In genomic region chr10:81321436-81321835, GRCm38 (mm10) we compare ENCODE assay signal across 8 mouse cellular contexts. TPM values are rescaled to one million over a fixed set of nuclear protein-coding genes. Genes with fewer than 3 reads are reported as not detected.
DNase-seq lines count a peak whose midpoint lies in the region; ATAC-seq and TF ChIP-seq lines count a peak whose summit lies in the region.

No protein-coding gene starts in this region.

- peak overlapping the region; percentile 71 for H3K4me3 ChIP-seq in lung, adult 2 months (replicated peaks; ENCODE audit: extremely low read depth, low read depth, low read length)
- H3K4me3 ChIP-seq in embryonic facial prominence, embryonic 10.5 days = peak overlapping the region; percentile 87
- peak overlapping the region; percentile 97 for H3K4me3 ChIP-seq in intestine, embryonic 14.5 days (ENCODE audit: low read depth, low read length)
- peak overlapping the region; percentile 92 for H3K4me3 ChIP-seq in neural tube, embryonic 12.5 days

- no peak for DNase-seq in lung, adult 2 months
- DNase-seq in lung, postnatal 36 days = no peak
- no peak for DNase-seq in embryonic facial prominence, embryonic 10.5 days (ENCODE audit: low spot score)
- no peak for DNase-seq in intestine, embryonic 14.5 days (ENCODE audit: low spot score)
- DNase-seq in cerebellum, postnatal 4 days (ENCODE audit: low spot score in 2 of 2) = no peak
- no peak for DNase-seq in kidney, postnatal 4 days

- H3K27ac ChIP-seq in embryonic facial prominence, embryonic 10.5 days (replicated peaks) = peak overlapping the region; percentile 95
- H3K27ac ChIP-seq in intestine, embryonic 14.5 days (ENCODE audit: low read depth) = peak overlapping the region; percentile 88
- H3K27ac ChIP-seq in neural tube, embryonic 12.5 days = peak overlapping the region; percentile 80

- TF ChIP-seq CTCF in lung, adult 2 months (IDR thresholded peaks at IDR 0.05; ENCODE audit: insufficient read depth, low read length) = no peak

- ATAC-seq in intestine, embryonic 14.5 days (replicated peaks; ENCODE audit: low FRiP score, low TSS enrichment, low read depth) = peak; percentile 0; the same call in 1 of the 2 replicates
- peak; percentile 1; the same call in 1 of the 2 replicates for ATAC-seq in neural tube, embryonic 12.5 days (ENCODE audit: low FRiP score, low read depth)
- ATAC-seq in inflammation-experienced regulatory T-cells, adult 6 months = no peak

- H3K4me1 ChIP-seq in lung, adult 2 months (ENCODE audit: control insufficient read depth, insufficient read depth, low read length) = peaks cover 8% of the 10 kb centered on the region; the same call in 1 of the 2 replicates
- H3K4me1 ChIP-seq in embryonic facial prominence, embryonic 10.5 days = peaks cover 47% of the 10 kb centered on the region
- H3K4me1 ChIP-seq in intestine, embryonic 14.5 days (replicated peaks; ENCODE audit: control insufficient read depth, insufficient read depth, low read length) = peaks cover 29% of the 10 kb centered on the region
- H3K4me1 ChIP-seq in neural tube, embryonic 12.5 days = peaks cover 34% of the 10 kb centered on the region

- peak overlapping the region; percentile 89 for H3K9ac ChIP-seq in intestine, embryonic 14.5 days (ENCODE audit: low read length)
- H3K9ac ChIP-seq in neural tube, embryonic 12.5 days = peak overlapping the region; percentile 83

- TF ChIP-seq POLR2A in lung, adult 2 months (IDR thresholded peaks at IDR 0.05; ENCODE audit: borderline replicate concordance, extremely low read depth, low read depth, low read length) = no peak

- 2% methylated on average over 20 of the region's 20 CpGs for WGBS in lung, adult 2 months
- 3% methylated on average over 20 of the region's 20 CpGs for WGBS in embryonic facial prominence, embryonic 10.5 days
- 3% methylated on average over 20 of the region's 20 CpGs for WGBS in intestine, embryonic 14.5 days
- 3% methylated on average over 20 of the region's 20 CpGs for WGBS in neural tube, embryonic 12.5 days

- peak overlapping the region; percentile 94 for H3K4me2 ChIP-seq in intestine, embryonic 14.5 days (ENCODE audit: low read length)
- peak overlapping the region; percentile 76 for H3K4me2 ChIP-seq in neural tube, embryonic 12.5 days (replicated peaks)

- no peaks in the 10 kb centered on the region for H3K9me3 ChIP-seq in embryonic facial prominence, embryonic 10.5 days
- no peaks in the 10 kb centered on the region for H3K9me3 ChIP-seq in intestine, embryonic 14.5 days (ENCODE audit: control insufficient read depth, low read length)
- H3K9me3 ChIP-seq in neural tube, embryonic 12.5 days = no peaks in the 10 kb centered on the region

- H3K27me3 ChIP-seq in embryonic facial prominence, embryonic 10.5 days (replicated peaks; ENCODE audit: low read depth, poor library complexity, severe bottlenecking) = no peaks in the 10 kb centered on the region
- H3K27me3 ChIP-seq in intestine, embryonic 14.5 days (replicated peaks; ENCODE audit: control insufficient read depth, insufficient read depth, low read length) = no peaks in the 10 kb centered on the region
- no peaks in the 10 kb centered on the region for H3K27me3 ChIP-seq in neural tube, embryonic 12.5 days (replicated peaks)

- peaks cover 69% of the 10 kb centered on the region for H3K36me3 ChIP-seq in embryonic facial prominence, embryonic 10.5 days (replicated peaks)
- peaks cover 48% of the 10 kb centered on the region for H3K36me3 ChIP-seq in intestine, embryonic 14.5 days (ENCODE audit: control insufficient read depth, insufficient read depth, low read length)
- H3K36me3 ChIP-seq in neural tube, embryonic 12.5 days = peaks cover 60% of the 10 kb centered on the region

RNA-seq across cellular contexts. Expression of gene Cactin, which starts 0.5 kb away (rescaled TPM):
- polyA plus RNA-seq in lung, adult 2 months (2012; rRNA removed) = 30.5 and 36.7 TPM in 2 replicates
- polyA plus RNA-seq in embryonic facial prominence, embryonic 10.5 days (2016; fragmentation: Nextera tagmentation; extraction: Ambion mirVana) = 52.3 and 54.3 TPM in 2 replicates
- 26.0 and 27.7 TPM in 2 replicates for polyA plus RNA-seq in intestine, embryonic 14.5 days (2014; fragmentation: Nextera tagmentation; extraction: Ambion mirVana)
- polyA plus RNA-seq in neural tube, embryonic 12.5 days (2016; fragmentation: Nextera tagmentation; extraction: Ambion mirVana) = 54.1 and 54.9 TPM in 2 replicates
- 1 to 10 TPM; 2.9 to 6.5 (median 4.1) TPM for polyA plus RNA-seq in inflammation-experienced regulatory T-cells, adult 6 months (2017; shearing (Covaris generic))

RNA-seq across cellular contexts. Expression of gene Tbxa2r, which starts 7.1 kb away (rescaled TPM):
- polyA plus RNA-seq in lung, adult 2 months (2012; rRNA removed) = 39.9 and 44.0 TPM in 2 replicates
- 3.1 and 3.6 TPM in 2 replicates for polyA plus RNA-seq in embryonic facial prominence, embryonic 10.5 days (2016; fragmentation: Nextera tagmentation; extraction: Ambion mirVana)
- polyA plus RNA-seq in intestine, embryonic 14.5 days (2014; fragmentation: Nextera tagmentation; extraction: Ambion mirVana) = 22.3 and 23.6 TPM in 2 replicates
- 3.8 and 4.7 TPM in 2 replicates for polyA plus RNA-seq in neural tube, embryonic 12.5 days (2016; fragmentation: Nextera tagmentation; extraction: Ambion mirVana)
- 10 to 100 TPM in 2 of 3 experiments, 1 to 10 TPM in 1; 10.0 to 21.7 (median 17.0) TPM for polyA plus RNA-seq in inflammation-experienced regulatory T-cells, adult 6 months (2017; shearing (Covaris generic))

RNA-seq across cellular contexts. Expression of gene Gipc3, which starts 21.6 kb away (rescaled TPM):
- 10.3 and 11.2 TPM in 2 replicates for polyA plus RNA-seq in lung, adult 2 months (2012; rRNA removed)
- not detected in 2 replicates for polyA plus RNA-seq in embryonic facial prominence, embryonic 10.5 days (2016; fragmentation: Nextera tagmentation; extraction: Ambion mirVana)
- 0.07 and 0.11 TPM in 2 replicates for polyA plus RNA-seq in intestine, embryonic 14.5 days (2014; fragmentation: Nextera tagmentation; extraction: Ambion mirVana)
- polyA plus RNA-seq in neural tube, embryonic 12.5 days (2016; fragmentation: Nextera tagmentation; extraction: Ambion mirVana) = not detected in 2 replicates
- polyA plus RNA-seq in inflammation-experienced regulatory T-cells, adult 6 months (2017; shearing (Covaris generic)) = under 1 TPM in 1 of 3 experiments, not detected in 2; 0.12 TPM

RNA-seq across cellular contexts. Expression of gene Pip5k1c, which starts 28.7 kb away (rescaled TPM):
- 103 and 104 TPM in 2 replicates for polyA plus RNA-seq in lung, adult 2 months (2012; rRNA removed)
- polyA plus RNA-seq in embryonic facial prominence, embryonic 10.5 days (2016; fragmentation: Nextera tagmentation; extraction: Ambion mirVana) = 72.2 and 72.4 TPM in 2 replicates
- 57.3 and 57.5 TPM in 2 replicates for polyA plus RNA-seq in intestine, embryonic 14.5 days (2014; fragmentation: Nextera tagmentation; extraction: Ambion mirVana)
- 89.7 and 99.3 TPM in 2 replicates for polyA plus RNA-seq in neural tube, embryonic 12.5 days (2016; fragmentation: Nextera tagmentation; extraction: Ambion mirVana)
- 10 to 100 TPM; 10.7 to 15.9 (median 14.4) TPM for polyA plus RNA-seq in inflammation-experienced regulatory T-cells, adult 6 months (2017; shearing (Covaris generic))

RNA-seq across cellular contexts. Expression of gene Hmg20b, which starts 28.8 kb away (rescaled TPM):
- 106 and 134 TPM in 2 replicates for polyA plus RNA-seq in lung, adult 2 months (2012; rRNA removed)
- 114 and 122 TPM in 2 replicates for polyA plus RNA-seq in embryonic facial prominence, embryonic 10.5 days (2016; fragmentation: Nextera tagmentation; extraction: Ambion mirVana)
- polyA plus RNA-seq in intestine, embryonic 14.5 days (2014; fragmentation: Nextera tagmentation; extraction: Ambion mirVana) = 85.0 and 86.8 TPM in 2 replicates
- 95.6 TPM in 2 replicates for polyA plus RNA-seq in neural tube, embryonic 12.5 days (2016; fragmentation: Nextera tagmentation; extraction: Ambion mirVana)
- polyA plus RNA-seq in inflammation-experienced regulatory T-cells, adult 6 months (2017; shearing (Covaris generic)) = 10 to 100 TPM; 17.1 to 20.4 (median 17.8) TPM

Comparison
In these comparisons a context has a peak if more than half of its experiments do, and no peak if none do; other contexts are left out.
1. RNA of gene Gipc3, which starts 21.6 kb away (polyA plus RNA-seq): 10.3 to 11.2 TPM in lung, adult 2 months; 0.07 to 0.11 TPM in intestine, embryonic 14.5 days, not detected in neural tube, embryonic 12.5 days, not detected in embryonic facial prominence, embryonic 10.5 days and 0.12 TPM in inflammation-experienced regulatory T-cells, adult 6 months; every median in the first group is over 10 times any median in the second.
2. Peak in every context shown above with its lines, with median percentiles within 50 percentile points of each other: H3K4me3 ChIP-seq and H3K27ac ChIP-seq.